8 mouse cellular contexts compared by ENCODE assay signal in the genomic region with DNA sequence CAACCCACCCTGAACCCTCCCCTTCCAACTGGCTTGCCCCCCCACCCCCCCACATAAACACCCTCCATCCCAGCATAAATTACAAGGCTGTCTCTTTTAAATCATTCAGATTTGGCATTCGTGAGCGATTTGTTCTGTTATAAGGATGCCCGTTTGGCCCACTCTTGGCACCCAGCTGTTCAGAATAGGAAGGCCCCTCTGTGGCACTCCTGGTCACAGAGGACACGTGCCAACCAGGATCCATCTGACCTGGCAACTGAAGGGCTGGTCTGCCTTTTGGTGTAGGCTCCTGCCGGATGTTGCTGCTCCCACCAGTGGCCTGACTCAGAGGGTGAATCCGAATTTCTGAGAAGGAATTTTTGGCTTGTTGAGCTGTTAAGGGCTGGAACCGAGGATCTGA. TPM values are rescaled to one million over a fixed set of nuclear protein-coding genes. Genes with fewer than 3 reads are reported as not detected.
"Had no signal": no experiment of that assay in that cellular context is flagged by ENCODE, and none has a peak within 500 bp of the region (broad histone marks: within the 10 kb centered on the region; RNA-seq: fewer than 3 reads in every experiment).

No protein-coding gene starts in this region.

- DNase-seq: kidney, postnatal 36 days; lung, adult 2 months; lung, postnatal 36 days; right cerebral cortex, adult 18-20 months; right cerebral cortex, postnatal 25 days; thymus, postnatal 36 days had no signal

RNA-seq across cellular contexts. Expression of a gene that starts 40.4 kb away (rescaled TPM):
- total RNA-seq: left cerebral cortex, postnatal 10 days; midbrain, postnatal 0 days had no signal
